Mouse (Mus musculus) embryo, embryonic 11 days (tissue): ENCODE data around the gene Gm2663.
A peak's percentile ranks its signal among the peaks of the same experiment; 100 is the strongest.
"Not testable (repeated sequence)": the region's sequence is repeated elsewhere in the genome, so short reads cannot be mapped to it uniquely, and the experiment has no call there.

Experiments used
- DNase-seq: peaks from one replicate; pipeline ENCODE4 v3.0.0-alpha.2; 2015

Gene Gm2663

DNA sequence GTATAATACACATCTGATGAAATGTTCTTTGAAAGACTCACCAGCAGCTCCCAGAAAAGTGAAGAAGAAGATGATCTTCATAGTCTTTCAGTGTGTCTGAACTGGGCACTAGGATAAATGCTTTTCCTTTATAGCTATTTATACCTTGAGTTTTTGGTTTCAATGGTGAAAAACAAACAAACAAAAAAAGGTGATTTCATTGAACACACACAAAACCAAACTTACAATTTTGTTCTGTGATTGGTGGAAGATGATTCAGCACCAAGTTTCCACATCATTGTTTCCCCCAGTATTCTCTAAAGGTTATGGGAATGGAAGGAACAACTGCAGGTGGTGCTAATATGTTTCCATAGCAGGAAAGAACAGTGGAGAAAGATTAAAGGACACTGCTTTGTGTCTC is at the start of gene Gm2663:
Gene Gm2663 (minus strand): TSS at position 101 of the 400 bp plus-strand sequence.
- not testable (repeated sequence) for DNase-seq

DNA sequence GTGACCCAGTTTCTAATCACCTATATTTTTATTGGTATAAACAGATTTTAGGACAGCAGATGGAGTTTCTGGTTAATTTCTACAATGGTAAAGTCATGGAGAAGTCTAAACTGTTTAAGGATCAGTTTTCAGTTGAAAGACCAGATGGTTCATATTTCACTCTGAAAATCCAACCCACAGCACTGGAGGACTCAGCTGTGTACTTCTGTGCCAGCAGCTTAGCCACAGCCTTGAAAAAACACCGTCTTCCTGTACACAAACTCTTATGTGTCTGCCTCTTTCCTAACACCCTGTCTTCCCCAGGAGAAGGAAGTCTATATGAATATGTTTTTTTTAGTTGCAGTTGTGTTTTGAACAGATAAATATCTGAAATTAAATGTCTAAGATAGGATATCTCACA is 49.3 kb upstream of the Gm2663 start:
- DNase-seq = no peak

- DNase-seq = no peak
Observed at GRCm38 (mm10) chr6:41047961-41048360, 48.7 kb upstream of the Gm2663 start.

DNA sequence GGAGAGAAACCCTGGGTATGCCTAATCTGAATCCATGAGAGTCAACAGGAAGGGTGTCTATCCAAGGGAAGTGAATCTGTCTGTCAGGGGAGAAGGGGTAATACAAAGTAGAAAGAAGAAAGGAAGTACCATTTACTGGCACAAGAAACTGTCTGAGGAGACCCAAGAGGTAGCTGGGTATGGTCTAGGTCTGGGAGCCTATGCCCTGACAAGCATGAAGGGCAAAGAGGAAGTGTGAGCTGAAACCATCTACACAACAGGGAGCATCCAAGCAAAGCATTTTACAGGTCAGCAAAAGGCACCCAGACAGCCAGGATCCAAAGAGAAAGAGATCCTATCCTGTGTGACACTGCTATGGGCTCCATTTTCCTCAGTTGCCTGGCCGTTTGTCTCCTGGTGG is 47.9 kb upstream of the Gm2663 start:
- no peak for DNase-seq

GRCm38 (mm10) chr6:41046553-41046952 is 47.3 kb upstream of the Gm2663 start:
- DNase-seq = no peak

GRCm38 (mm10) chr6:41044753-41045152 is 45.5 kb upstream of the Gm2663 start:
- no peak for DNase-seq

DNA sequence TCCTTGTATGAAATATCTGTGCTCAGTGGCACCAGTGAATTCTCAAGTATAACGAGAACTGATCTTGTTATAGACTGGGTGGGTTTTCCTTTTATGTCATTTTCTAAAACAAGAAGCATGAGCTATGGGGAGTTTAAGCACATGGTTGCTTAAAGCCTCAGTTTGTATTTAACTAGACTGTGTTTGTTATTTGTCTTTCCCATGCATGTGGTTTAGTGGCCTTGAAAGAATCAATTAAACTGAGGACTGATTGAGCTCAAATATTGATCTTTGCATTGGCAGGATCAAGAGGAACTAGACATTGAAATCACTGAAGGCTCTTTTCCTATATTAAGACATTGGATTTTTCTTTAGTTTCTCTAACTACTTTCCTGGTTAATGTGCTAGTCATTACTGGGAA is 45.0 kb upstream of the Gm2663 start:
- DNase-seq = no peak

- no peak for DNase-seq
Observed at GRCm38 (mm10) chr6:41035409-41035808, 36.1 kb upstream of the Gm2663 start, which contains the start of gene 2210010C04Rik. Gene 2210010C04Rik (minus strand): TSS chr6:41035509.

- DNase-seq = no peak
Observed at GRCm38 (mm10) chr6:41032802-41033201, 33.5 kb upstream of the Gm2663 start.

GRCm38 (mm10) chr6:41032231-41032630 is 33.0 kb upstream of the Gm2663 start:
- no peak for DNase-seq

DNA sequence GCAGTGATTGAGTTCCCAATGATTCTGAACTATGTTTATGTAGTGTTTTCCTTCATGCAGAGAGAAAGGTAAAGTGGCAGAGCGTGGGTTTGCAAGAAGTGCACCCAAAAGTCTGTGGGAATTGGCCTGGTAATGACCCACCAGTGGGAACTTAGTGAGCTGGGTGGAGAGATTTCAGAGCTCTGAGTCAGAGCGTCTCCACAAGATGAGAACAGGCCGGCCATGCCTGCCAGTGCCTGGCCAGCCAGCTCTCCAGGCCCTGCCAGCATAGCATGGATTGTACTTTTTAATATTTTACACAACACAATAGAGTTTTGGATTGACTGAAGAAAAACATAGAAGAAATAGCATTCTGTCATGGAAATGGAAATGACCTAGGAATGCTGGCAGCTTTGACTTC is 31.5 kb upstream of the Gm2663 start:
- DNase-seq = no peak

DNA sequence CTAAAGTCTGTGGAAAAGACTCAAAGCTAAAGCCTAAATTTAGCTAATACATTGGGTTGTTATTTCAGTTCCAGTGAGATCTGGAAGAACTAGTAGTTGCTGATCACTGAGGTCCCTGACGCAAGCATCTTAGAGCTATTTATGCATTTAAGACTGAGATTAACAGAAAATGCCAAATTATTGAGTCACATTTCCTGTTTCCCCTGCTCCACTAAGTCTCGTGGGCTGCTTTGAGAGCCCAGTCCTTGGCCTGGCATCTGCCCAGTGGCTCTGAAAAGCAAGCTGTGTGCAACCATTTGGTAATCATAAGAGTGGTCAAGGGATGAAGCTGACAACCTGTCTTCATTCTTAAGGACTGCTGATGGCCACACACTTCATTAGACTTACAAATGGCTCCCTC is 27.8 kb upstream of the Gm2663 start:
- DNase-seq = no peak

DNA sequence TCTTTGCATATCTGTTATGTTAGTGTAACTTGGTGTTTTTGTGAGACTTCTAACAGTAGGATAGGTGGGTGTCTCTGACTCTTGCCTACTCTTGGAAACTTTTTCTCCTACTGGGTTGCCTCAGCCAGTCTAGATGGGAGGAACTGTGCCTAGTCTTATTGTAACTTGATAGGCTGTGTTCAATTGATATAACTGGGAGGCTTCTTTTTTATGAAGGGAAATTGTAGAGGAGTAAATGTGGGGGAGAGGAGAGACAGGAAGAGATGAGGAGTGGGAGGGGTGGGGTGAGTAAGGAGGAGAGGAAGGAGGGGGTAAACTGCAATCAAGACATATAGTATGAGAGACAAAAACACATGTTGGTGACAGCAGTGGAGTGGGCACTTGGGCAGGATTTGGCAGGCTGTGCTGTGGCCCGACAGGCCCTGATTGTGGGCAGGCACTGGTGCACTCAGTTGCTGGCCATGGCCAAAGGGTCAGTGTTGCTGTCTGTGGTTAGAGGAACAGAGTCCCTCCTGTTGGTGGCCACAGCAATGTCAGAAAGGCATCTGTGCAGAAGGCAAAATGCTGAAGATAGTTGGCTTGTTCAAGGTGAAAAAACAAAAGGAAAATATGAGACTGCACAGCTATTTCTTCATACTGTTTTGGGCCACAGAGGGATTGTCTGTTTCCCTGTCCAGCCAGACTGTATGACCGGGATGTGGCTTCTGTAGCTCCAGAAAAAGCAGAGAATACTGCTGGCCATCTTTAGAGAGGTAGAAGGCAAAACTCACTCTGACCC is 26.8 kb upstream of the Gm2663 start:
- no peak for DNase-seq

GRCm38 (mm10) chr6:41019140-41019539 is 19.9 kb upstream of the Gm2663 start:
- DNase-seq = no peak

- no peak for DNase-seq
Observed at GRCm38 (mm10) chr6:41018629-41019028, 19.4 kb upstream of the Gm2663 start.

GRCm38 (mm10) chr6:41015065-41015464 is 15.8 kb upstream of the Gm2663 start:
- DNase-seq = peak; percentile 14

- not testable (repeated sequence) for DNase-seq
Observed at GRCm38 (mm10) chr6:40964454-40964853, 34.8 kb downstream of the Gm2663 start, which contains the start of gene 1810009J06Rik. Gene 1810009J06Rik (plus strand): TSS chr6:40964754.

DNA sequence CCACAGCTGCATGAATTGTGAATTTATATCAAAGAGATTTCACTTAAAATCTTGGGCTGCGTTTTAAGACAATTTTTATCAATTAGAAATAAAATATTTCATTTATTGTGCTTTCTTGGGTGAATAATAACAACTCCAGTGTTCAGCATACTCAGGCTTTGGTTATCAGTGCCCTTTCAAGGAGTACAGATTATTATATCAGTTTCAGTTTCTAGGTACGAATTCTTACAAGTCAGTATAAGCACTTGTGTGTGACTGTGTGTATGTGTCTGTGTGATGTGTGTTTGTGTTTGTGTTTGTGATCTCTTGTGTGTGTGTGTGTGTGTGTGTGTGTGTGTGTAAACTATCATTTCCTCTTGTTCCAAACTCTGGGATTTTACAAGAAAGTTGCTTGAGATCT is 45.6 kb downstream of the Gm2663 start:
- DNase-seq = no peak

GRCm38 (mm10) chr6:40951770-40952169 is 47.5 kb downstream of the Gm2663 start, which contains the start of gene Gm4744:
Gene Gm4744 (minus strand): TSS chr6:40951870.
- DNase-seq = no peak
